Mouse (Mus musculus) spleen, postnatal 4 days (tissue): ENCODE data around the gene Gm21958.
A peak's percentile ranks its signal among the peaks of the same experiment; 100 is the strongest.
"Not testable (repeated sequence)": the region's sequence is repeated elsewhere in the genome, so short reads cannot be mapped to it uniquely, and the experiment has no call there.

Experiments used
- DNase-seq, 2 experiments: peaks; one replicate each; pipeline ENCODE4 v3.0.0; 2022; ENCODE audit warnings: low spot score in 2 of 2

Gm21958 gene

DNA sequence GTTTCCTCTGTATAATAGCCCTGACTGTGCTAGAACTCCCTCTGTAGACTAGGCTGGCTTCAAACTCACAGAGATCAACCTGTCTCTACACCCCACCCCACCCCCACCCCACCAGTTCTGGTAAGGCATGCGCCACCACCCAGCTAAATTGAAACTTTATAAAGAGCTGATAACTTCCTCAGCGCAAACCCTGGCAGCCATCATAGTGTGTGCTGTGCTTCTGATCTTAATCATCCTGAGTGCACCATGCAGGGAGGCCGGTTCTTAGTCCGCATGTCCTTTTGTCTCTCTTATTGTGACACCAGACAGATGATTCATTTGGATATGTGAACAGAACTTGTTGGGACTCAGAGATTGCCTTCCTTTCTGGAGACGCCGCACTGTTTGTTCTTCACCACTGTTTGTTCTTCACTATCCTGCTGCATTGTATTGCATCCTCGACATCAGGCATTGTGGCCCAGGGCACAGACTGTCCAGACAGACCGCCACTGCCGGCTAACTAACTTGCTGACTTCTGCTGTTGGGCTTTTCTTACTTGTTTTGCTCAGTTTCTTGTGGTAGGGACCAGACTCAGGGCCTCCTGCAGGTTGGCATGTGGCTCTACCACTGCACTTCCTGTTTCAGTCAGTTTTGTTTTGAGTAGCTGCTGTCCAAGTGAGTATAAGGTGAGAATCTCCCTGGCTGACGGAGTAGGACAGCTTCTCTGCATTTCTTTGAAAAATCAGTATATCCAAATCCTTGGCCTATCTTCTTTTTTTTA, 9.8 kb upstream of the Gm21958 start:
- peak in 1 of 2 experiments; percentile 16 for DNase-seq

DNA sequence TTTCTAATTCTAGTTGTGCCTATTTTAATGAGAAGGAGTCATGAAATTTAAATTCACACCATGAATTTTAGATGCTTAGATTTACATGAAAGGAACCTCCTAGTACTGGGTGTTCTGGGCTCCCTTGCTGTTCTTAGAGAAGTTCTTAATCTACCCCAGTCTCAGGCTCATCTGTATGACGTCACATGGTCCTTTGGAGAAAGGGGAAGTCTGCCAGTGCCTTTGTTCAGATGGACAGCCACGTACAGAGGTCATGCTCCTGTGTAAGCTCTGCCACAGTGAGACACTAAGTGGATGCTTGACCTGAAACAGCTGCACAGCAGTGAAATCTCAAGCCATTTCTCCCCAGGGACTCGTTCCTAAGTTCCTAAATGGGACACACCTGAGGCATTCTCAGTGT, 4.8 kb upstream of the Gm21958 start:
- DNase-seq, result no peak

DNA sequence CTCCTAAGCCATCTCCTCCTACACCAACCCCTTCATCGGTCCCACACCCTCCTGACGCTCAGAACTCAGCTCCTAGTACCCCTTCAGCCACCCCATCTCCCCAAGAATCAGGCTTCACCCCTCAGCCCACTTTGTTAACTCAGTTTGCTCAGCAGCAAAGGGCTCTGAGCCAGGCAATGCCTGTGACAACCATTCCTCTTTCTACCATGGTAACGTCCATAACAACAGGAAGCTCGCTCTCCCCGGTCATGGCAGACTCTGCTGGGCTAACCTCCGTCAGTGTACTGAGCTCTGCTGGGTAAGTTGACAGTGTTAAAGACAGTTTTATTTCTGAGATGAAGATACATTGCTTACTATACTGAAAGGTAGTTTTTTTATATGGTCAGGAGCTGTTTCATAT, 3.2 kb upstream of the Gm21958 start:
- no peak for DNase-seq

DNA sequence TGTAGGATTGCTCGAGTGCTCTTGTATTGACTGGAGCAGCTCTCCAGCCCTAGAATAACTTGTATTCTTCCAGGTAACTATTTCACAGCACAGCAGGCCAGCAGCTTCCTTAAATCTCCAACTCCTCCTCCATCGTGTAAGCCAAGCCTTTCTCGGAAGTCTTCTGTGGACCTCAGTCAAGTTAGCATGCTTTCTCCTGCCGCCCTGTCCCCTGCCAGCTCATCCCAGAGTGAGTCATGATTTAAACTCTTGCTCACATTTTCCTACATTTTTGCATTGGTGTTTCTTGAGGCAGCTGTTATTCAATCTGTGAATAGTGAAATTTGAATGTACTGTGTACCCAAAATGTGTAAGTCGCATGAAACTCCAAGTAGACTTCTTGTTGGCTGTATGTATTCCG, 1.3 kb upstream of the Gm21958 start:
- DNase-seq, result no peak

DNA sequence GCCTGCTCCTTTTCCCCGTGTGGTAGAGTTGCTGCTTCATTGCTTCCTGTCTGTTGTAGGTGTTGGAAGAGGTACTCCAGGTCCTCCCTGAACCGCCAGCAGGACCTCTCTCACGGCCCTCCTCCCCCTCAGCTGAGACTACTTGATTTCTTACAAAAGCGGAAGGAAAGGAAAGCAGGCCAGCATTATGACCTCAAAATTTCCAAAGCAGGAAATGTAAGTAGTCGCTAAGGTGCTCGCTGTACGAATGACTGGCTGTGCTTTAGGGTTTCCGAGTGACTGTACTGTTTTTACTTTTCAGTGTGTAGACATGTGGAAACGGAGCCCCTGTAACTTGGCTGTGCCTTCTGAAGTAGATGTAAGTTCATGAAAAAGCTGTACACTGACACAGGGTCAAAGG, 5.2 kb downstream of the Gm21958 start:
- no peak for DNase-seq

DNA sequence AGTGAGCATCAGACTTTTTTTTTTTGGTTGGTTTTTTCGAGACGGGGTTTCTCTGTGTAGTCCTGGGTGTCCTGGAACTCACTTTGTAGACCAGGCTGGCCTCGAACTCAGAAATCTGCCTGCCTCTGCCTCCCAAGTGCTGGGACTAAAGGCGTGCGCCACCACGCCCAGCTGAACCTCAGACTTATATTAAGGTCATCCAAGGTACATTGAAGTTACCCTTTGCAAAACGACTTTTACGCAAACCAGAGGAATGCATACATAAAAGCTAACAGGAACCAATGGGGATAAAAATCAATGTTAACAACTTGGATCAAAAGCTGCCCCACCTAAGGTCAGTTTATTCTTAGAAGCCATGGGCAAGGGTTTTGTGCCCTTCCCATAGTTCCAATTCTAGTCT, 10.0 kb downstream of the Gm21958 start:
- DNase-seq, result not testable (repeated sequence)

DNA sequence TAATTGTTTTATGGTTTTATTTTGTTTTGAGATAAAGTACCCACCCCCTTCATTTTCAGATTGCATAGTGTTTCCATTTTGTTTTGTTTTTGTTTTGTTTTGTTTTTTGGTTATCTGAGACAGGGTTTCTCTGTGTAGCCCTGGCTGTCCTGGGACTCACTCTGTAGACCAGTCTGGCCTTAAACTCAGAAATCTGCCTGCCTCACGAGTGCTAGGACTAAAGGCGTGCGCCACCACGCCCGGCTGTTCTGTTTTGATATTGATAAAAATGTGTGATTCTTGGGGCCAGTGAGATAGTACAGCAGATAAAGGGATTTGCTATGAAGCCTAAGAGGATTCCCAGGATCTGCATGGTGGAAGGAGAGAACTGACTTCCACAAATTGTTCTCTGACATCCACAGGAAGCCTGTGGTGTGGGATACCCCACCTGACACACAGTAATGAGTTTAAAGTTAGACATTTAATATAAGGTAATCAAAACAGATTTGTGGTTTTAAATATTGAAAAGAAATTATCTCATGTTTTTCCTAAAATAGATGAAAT, 14.3 kb downstream of the Gm21958 start:
- DNase-seq, result no peak

DNA sequence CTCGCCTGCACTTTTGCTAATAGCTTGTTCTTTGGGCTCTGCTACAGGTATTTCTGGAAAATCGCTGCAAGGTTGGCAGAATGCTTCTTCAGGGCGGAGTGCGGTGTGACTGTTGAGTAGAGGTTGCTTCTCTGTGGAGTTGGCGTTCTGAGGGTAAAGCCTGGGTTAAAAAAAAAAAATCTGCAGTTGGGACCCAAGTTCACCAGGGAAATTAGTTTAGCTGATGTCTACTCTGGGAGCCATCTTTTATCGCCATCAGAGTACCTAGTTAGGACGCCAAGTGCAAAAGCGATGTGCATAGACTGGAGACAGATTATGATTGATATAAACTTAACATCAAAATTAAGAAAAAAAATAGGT, 21.1 kb downstream of the Gm21958 start:
- DNase-seq, result no peak

DNA sequence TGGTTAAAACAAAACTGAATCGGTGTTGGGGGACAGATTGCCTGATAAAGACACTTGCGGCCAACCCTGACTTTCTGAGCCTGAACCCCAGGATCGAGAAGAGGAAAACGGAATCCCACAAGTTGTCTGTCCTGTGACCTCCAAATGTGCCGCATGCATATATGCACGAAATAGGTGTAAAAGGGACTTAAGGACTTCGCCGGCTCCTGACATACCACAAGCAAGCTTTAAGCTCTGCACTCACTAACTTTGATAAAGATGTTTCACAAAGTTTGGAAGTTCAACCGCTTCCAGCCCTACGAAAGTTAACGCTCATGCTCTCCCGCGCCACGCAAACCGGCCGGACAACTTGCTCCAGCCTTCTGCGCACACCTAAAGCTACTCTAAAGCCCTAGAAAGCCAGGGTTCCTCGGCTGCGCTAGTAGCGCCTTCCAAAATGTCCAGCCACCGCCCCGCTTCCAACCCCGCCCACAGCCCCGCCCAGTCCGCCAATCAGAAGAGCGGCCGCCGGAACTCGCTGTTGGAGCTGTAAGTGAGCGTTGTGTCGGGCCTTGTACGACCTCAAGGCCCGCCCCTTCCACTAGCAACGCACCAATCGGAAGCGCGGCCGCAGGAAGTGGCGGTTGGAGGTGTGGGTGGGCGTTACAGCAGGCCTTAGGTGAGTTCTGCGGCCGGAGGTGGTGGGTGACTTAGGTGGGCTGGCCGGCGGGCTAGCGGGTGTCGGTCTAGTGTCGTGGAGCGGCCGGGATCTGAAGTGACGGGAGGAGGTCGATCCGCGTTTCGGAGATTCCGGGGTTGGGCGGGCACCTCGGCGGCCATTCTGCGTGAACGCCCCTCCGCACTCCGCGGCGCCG, 21.7 kb downstream of the Gm21958 start, which contains the start of gene Supt20:
TSS of gene Supt20 (plus strand) at position 606 of the 854 bp plus-strand sequence.
- DNase-seq, result peak; percentile 91 to 95

DNA sequence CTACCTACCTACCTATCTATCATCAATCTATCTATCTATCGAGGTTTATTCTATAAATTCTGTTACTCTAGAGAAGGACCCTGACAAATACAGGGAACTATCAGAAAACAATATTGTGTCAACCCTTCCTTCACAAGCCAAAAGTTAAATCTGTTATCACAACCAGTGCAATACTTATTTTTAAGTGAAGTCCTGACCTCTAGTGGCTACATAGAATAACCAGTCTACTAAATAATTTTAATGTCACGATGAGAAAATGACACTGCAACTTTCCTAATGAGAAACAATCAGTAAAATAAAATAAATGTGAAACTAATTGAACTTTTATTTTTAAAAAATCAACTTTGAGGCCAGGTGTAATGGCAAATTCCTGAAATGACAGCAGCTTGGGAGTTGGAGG, 25.1 kb downstream of the Gm21958 start:
- no peak for DNase-seq

DNA sequence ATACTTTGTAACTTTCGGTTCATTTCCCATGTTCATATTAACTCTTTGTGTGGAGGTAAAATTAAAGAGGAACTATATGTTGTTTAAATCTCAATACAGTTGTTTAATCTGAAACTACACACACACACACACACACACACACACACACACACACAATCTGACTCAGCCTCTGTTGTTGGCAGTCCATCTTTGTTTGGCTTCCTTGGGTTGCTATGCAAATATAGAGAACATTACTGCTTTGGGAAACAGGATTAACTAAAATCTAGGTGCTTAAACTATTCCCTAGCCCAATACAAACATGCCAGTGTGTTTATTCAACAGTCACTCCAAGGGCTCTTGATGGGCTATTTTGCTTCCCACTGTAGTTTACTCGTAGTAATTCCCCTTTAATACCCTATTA, 26.9 kb downstream of the Gm21958 start:
- no peak for DNase-seq

DNA sequence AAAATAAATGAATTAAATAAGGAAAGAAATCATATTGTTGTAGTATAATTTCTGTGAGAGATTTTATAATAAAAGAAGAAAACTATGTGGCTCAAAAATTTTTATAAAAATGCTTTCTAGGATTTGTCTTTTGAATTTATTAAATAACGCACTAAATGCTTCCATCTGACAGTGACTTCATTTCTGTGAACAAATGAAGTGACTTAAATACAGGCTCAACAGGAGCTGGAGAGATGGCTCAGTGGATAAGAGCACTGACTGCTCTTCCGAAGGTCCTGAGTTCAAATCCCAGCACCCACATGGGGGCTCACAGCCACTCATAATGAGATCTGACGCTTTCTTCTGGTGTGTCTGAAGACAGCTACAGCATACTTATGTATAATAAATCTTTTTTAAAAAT, 29.0 kb downstream of the Gm21958 start:
- DNase-seq, result no peak

DNA sequence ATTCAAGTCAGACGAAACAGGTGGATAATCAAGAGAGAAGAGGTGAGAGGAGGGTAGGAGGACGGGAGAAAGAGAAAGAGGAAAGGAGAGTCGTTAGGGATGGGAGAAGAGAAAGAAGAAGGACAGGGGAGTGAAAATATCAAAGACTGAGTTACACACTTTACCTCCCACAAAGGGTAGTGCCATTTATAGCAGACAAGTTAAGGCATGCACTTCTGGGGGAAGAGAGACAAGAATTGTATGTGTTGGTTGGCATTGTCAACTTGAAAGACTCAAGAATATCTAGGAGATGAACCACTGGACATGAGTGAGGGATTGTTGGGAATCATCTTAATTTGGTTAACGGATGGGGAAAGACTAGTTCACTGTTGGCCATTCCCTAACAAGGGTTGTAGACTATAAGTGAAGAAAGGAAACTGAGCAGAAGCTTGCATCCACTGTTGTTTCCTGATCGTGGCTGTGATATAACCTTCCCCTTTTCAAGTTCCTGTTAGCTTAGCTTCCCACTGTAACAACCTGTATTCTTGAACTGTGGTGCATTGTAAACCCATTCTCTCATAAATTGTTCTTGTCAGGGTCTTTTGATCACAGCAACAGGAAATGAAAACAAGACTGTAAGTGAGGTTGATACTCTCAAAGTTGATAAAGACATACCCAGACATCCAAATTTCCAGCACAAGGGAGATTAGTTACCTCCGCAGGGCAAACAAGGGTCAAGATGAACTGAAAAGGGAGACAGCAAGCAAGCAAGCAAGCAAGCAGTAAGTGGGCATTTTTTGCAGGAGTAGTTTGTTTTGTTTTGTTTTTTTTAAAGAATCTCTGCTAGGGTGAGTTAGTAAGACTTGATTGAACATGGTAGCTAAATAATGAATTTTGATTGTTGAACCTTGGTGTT, 32.6 kb downstream of the Gm21958 start:
- DNase-seq, result no peak

DNA sequence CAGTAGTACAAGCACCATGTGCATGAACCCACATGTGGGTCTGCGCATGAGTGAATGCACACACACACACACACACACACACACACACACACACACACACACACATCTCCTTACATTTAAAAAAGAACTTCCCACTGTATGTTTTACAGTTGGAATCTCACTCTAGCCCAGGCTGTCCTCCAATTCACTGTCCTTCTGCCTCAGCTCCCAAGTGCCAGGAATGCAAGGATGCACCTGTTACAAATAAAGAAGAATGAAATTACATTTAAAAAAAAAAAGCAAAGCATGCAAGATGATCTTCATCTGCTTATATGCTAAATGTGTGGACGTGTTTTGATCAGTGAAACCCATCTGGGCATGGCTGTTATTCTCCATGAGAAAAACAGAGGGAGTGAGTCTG, 37.3 kb downstream of the Gm21958 start:
- no peak for DNase-seq

DNA sequence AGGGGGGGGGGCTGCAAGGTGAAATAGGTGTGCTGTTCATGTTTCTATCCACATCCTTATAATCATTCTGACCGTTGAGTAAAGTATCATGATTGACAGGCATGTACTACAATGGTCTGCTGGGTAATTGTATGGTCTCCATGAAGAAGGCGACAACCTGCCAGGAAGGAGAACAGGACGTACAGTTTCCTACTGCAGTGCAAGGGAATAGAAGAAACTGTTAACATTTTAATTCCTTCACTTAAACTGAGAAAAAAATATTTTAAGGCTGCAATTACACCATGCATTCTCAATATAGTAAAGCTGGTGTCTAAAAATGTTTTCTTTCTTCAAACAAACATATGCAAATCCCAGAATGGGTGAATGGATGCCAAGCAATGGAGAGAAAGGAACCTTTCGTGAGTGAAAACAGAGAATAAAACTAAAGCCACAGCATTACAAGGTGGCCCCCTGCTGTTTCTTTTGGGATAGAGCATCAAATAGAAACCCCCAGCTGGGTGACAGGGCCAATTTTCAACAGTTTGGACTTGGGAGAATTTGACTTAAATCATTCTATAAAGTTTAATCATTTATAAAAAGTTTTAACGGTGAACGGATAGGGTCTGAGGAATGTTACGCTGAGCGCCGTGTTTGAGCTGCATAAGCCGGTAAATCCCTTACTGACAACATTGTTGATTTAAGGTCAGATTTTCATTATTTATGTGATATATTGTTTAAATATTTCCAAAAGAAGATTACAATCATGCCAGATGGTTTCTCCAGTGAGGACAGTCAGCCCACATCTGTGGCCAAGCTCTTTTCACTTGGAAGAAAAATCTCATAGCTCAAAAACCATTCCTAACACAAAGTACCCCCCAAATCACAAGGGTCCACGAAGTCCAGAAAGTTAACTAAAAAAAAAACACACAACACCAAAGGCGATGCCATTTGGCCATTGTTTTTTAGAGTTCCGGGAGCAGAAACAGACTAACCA, 41.3 kb downstream of the Gm21958 start:
- DNase-seq, result no peak

DNA sequence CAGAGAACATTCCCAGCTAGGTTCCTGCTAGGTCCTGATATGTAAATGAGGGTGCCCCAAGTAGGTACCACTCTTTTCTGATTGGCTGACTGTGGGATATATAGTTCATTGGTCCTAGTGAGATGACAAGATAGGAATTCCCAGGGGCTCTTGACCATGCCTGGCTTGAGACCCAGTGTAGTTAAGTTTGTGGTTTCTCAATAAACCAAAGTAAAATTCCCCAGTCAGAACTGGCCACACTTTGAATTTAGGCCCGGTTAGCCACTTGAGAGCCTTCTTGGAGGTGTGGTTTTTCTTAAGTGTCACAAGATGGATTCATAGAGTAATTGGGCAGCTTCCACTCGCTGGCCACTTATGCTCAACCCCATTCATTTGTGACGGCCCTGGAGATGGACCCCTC, 42.0 kb downstream of the Gm21958 start:
- no peak for DNase-seq

DNA sequence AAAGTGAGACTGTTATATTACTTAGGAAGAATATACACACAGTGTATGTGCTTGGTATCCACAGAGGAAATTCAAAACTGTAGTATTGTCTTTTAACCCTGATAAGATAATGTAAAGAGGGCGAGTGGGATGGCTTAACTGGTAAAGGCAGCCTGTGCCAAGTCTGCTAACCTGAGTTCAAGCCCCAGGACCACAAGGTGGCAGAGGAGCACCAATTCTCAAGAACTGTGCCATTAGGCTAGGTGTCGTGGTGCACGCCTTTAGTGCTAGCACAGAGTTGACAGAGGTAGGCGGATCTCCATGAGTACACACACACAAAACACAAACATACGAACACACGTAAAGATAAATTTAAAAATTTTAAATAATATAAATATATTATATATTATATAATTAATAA, 44.6 kb downstream of the Gm21958 start:
- DNase-seq, result no peak

DNA sequence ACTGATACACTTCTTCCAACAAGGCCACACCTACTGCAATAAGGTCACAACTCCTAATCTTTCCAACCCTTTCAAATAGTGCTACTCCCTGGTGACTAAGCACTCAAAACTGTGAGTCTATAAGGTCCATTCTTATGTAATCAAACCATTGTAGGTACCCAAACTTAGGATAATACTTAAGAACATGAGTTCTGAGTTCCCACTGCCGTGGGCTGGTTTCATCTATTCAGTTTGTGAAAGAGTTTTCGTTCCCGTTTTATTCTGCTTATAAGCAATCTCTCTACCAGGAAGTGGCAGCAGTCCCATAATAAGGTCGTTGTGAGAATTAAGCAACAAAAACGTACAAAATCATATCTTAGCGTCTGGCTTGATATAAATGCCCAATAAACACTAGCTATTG, 45.4 kb downstream of the Gm21958 start:
- DNase-seq, result no peak

DNA sequence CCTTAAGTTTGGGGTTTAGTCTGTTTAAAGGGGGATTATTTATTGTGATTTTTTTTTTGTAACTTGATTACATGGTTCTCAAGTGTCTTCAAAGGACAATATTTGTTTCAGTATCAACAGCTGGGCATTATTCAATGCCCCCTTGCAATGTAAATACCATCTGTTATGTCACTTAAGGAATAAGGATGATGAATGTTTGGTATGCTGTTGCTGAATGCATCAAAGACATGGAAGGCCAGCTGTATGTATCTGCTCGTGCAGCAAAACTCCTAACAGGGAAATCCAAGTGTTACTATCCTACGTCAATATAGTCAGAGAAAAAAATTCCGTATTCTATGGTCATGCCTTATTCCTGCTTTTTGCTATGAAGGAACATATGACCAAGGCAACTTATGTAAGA, 46.0 kb downstream of the Gm21958 start:
- DNase-seq, result no peak
